Mouse (Mus musculus): ENCODE measurements around the gene Myrfl. TPM values are rescaled to one million over a fixed set of nuclear protein-coding genes. Genes with fewer than 3 reads are reported as not detected.
A peak's percentile ranks its signal among the peaks of the same experiment; 100 is the strongest.

Myrfl gene
- total RNA-seq (2014; rRNA removed) (not detected in 2 replicates), polyA plus RNA-seq (2012; rRNA removed) (not detected in 2 replicates)

DNA sequence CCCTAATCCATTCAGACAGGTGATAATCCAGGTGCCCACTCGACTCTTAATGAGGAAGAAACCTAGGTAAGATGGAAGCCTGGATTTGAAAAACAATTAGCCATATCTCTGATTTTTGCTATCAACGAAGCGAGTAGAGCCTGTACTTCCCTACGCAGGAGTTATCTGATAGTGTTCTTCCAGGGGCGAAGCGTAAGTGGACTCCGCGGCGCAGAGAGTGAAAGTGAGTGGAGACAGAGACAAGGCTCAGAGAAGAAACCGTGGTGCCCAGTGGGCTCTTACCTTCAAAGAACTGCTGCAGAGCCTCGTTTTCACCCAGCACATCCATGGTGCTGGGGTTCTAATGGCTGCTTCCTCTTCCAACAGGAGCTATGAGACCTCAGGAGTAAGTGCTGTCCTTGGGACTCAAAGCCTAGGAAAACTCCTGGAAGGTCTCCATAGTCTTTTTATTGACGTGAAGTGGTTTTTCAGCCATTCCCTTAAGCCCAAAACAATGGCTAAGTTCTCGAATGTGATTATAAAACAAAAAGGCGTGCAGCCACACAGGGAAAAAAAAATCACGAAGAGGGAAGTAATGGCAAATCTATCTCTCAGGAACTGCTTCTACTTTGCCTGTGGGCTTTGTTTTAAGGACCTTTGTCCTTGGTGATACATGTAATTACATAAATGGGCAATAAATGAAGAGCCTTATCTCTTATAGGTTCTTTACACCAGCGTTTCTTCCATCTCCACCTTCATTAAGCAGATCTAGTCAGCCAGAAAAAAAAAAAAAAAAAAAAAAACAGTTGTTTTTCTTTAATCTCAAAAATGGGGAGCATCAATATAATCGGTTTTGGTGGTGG is at the start of gene Myrfl:
Myrfl (minus strand) TSS at position 584 of the 842 bp plus-strand sequence.
- H3K9ac ChIP-seq (ENCODE audit: low read depth, low read length): no peak within 1 kb of the TSS
- no peak within 1 kb of the TSS for H3K4me3 ChIP-seq (ENCODE audit: insufficient read depth, low read depth, low read length)
- H3K27ac ChIP-seq (replicated peaks; ENCODE audit: insufficient read depth, low read depth, low read length): no peak within 1 kb of the TSS
- 79% methylated on average over 17 of the region's 17 CpGs for WGBS
- TF ChIP-seq POLR2A (IDR thresholded peaks at IDR 0.05; ENCODE audit: extremely low read depth, insufficient read depth, low read length): no peak
- TF ChIP-seq CTCF (IDR thresholded peaks at IDR 0.05; ENCODE audit: low read depth, low read length): no peak
- H3K79me2 ChIP-seq (ENCODE audit: control insufficient read depth, insufficient read depth, low read length): no peaks in the 10 kb centered on the region
- H3K27me3 ChIP-seq (ENCODE audit: control insufficient read depth, insufficient read depth, low read length): no peaks in the 10 kb centered on the region
- no peak for DNase-seq (ENCODE audit: extremely low read depth, low read depth, low spot score)
- no peaks in the 10 kb centered on the region for H3K36me3 ChIP-seq (ENCODE audit: control insufficient read depth, insufficient read depth, low read length)
- H3K4me1 ChIP-seq (ENCODE audit: control insufficient read depth, insufficient read depth, low read length): no peaks in the 10 kb centered on the region

DNA sequence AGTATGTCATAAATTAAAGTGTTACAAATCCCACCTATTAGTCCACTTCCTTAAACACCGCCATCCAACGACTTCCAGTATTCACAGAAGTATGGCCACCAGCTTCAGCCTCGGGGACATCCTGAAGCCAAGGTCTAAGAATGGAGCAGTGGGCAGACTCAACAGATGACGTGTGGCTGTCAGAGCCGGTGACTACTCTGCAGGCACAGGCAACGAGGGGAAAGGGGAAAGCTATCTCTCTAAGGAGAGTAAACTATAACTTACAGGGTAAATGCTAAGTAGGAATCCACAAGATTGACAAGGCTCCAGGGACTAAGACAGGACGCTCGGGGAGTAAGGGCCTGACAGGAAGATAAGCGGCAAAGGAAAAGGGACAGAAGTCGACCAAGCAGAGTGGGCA is 48.2 kb upstream of the Myrfl start:
- Histone ChIP-seq H3K27me3 (ENCODE audit: control insufficient read depth, insufficient read depth, low read length) (no peaks in the 10 kb centered on the region), H3K4me1 (ENCODE audit: control insufficient read depth, insufficient read depth, low read length) (peaks cover 11% of the 10 kb centered on the region), H3K4me3 (ENCODE audit: insufficient read depth, low read depth, low read length) (no peak overlapping the region), H3K36me3 (ENCODE audit: control insufficient read depth, insufficient read depth, low read length) (peaks cover 2% of the 10 kb centered on the region; the same call in 1 of the 2 replicates), H3K27ac (replicated peaks; ENCODE audit: insufficient read depth, low read depth, low read length) (no peak overlapping the region), H3K79me2 (ENCODE audit: control insufficient read depth, insufficient read depth, low read length) (peaks cover 35% of the 10 kb centered on the region), H3K9ac (ENCODE audit: low read depth, low read length) (no peak overlapping the region)
- WGBS: 59% methylated on average over 10 of the region's 10 CpGs
- no peak for DNase-seq (ENCODE audit: extremely low read depth, low read depth, low spot score)
- no peak for TF ChIP-seq CTCF (IDR thresholded peaks at IDR 0.05; ENCODE audit: low read depth, low read length)

DNA sequence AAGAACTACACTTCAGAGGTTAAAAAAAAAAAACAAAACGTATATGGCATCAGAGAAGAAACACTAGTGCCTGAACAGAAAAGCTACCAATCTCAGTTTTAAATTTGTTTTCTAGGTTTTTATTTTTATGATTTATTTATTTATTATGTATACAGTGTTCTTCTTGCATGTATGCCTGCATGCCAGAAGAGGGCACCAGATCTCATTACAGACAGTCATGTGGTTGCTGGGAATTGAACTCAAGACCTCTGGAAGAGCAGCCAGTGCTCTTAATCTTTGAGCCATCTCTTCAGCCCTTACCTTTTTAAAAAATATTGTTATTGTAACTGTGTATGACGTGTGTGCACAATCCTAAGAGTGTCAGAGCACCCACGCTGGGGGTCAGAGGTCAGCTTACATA is 47.4 kb upstream of the Myrfl start:
- Histone ChIP-seq H3K4me1 (ENCODE audit: control insufficient read depth, insufficient read depth, low read length) (peaks cover 11% of the 10 kb centered on the region), H3K9ac (ENCODE audit: low read depth, low read length) (no peak overlapping the region), H3K36me3 (ENCODE audit: control insufficient read depth, insufficient read depth, low read length) (peaks cover 4% of the 10 kb centered on the region), H3K4me3 (ENCODE audit: insufficient read depth, low read depth, low read length) (no peak overlapping the region), H3K27ac (replicated peaks; ENCODE audit: insufficient read depth, low read depth, low read length) (no peak overlapping the region), H3K27me3 (ENCODE audit: control insufficient read depth, insufficient read depth, low read length) (no peaks in the 10 kb centered on the region), H3K79me2 (ENCODE audit: control insufficient read depth, insufficient read depth, low read length) (peaks cover 35% of the 10 kb centered on the region)
- WGBS: 51% methylated on average over 3 of the region's 3 CpGs
- peak; percentile 35 for DNase-seq (ENCODE audit: extremely low read depth, low read depth, low spot score)
- no peak for TF ChIP-seq POLR2A (IDR thresholded peaks at IDR 0.05; ENCODE audit: extremely low read depth, insufficient read depth, low read length)
- TF ChIP-seq CTCF (IDR thresholded peaks at IDR 0.05; ENCODE audit: low read depth, low read length): no peak

DNA sequence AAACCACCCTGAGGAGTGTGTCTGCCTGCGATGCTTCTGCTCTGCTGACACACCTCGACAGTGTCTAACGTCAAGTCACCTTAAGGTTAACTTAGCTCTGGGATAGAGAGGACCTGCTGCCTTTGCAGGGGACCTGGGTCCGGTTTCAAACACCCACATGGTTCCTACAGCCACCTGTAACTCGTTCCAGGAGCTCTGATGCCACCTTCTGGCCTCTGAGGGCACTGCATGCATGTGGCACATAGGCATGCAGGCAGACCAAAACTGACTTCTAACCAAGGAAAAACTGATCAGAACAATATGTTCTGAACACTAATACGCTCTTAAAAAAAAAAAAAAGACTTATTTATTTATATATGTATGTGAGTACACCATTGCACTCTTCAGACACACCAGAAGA is 46.3 kb upstream of the Myrfl start:
- Histone ChIP-seq H3K9ac (ENCODE audit: low read depth, low read length) (no peak overlapping the region), H3K4me3 (ENCODE audit: insufficient read depth, low read depth, low read length) (no peak overlapping the region), H3K79me2 (ENCODE audit: control insufficient read depth, insufficient read depth, low read length) (peaks cover 31% of the 10 kb centered on the region), H3K27ac (replicated peaks; ENCODE audit: insufficient read depth, low read depth, low read length) (no peak overlapping the region), H3K36me3 (ENCODE audit: control insufficient read depth, insufficient read depth, low read length) (peaks cover 11% of the 10 kb centered on the region), H3K4me1 (ENCODE audit: control insufficient read depth, insufficient read depth, low read length) (peaks cover 7% of the 10 kb centered on the region; the same call in 1 of the 2 replicates), H3K27me3 (ENCODE audit: control insufficient read depth, insufficient read depth, low read length) (no peaks in the 10 kb centered on the region)
- TF ChIP-seq CTCF (IDR thresholded peaks at IDR 0.05; ENCODE audit: low read depth, low read length) (peak; percentile 66), POLR2A (IDR thresholded peaks at IDR 0.05; ENCODE audit: extremely low read depth, insufficient read depth, low read length) (no peak)
- DNase-seq (ENCODE audit: extremely low read depth, low read depth, low spot score): no peak
- WGBS: 97% methylated on average over 6 of the region's 6 CpGs

DNA sequence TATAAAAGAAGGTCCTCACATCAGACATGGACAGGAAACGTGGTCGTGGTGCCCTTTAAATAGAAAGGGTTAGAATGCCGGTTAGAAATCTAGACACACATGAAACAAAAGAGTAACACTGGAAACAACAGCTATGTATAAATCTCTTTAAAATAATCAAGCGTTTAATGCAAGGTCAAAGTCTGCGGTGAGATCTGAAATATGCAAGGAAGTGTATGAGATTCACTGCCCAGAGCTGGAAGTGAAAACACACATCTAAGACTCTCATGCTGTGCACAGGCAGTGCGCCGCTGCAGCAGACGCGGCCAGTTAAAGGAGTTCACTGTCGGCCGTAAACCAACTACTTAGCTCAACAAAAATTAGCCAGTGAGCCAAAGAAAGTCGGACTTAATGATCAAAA is 38.3 kb upstream of the Myrfl start:
- Histone ChIP-seq H3K4me1 (ENCODE audit: control insufficient read depth, insufficient read depth, low read length) (no peaks in the 10 kb centered on the region), H3K27me3 (ENCODE audit: control insufficient read depth, insufficient read depth, low read length) (no peaks in the 10 kb centered on the region), H3K4me3 (ENCODE audit: insufficient read depth, low read depth, low read length) (no peak overlapping the region), H3K9ac (ENCODE audit: low read depth, low read length) (no peak overlapping the region), H3K27ac (replicated peaks; ENCODE audit: insufficient read depth, low read depth, low read length) (no peak overlapping the region), H3K36me3 (ENCODE audit: control insufficient read depth, insufficient read depth, low read length) (peaks cover 46% of the 10 kb centered on the region), H3K79me2 (ENCODE audit: control insufficient read depth, insufficient read depth, low read length) (no peaks in the 10 kb centered on the region)
- 91% methylated on average over 12 of the region's 12 CpGs for WGBS
- no peak for DNase-seq (ENCODE audit: extremely low read depth, low read depth, low spot score)
- no peak for TF ChIP-seq POLR2A (IDR thresholded peaks at IDR 0.05; ENCODE audit: extremely low read depth, insufficient read depth, low read length)

DNA sequence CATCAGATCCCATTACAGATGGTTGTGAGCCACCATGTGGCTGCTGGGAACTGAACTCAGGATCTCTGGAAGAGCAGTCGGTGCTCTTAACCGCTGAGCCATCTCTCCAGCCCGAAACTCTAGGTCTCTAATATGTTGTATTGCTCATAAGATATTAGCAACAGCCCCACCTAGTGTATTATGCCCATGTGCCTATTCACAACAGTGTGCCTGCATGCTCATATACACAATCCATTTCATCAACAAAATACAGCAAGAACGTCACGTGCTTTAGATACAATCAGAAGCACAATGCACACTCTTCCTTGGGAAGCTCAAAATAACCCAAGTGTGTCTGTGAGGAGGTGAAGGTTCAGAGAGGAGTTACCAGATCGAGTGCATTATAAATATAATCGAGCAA is 37.1 kb upstream of the Myrfl start:
- Histone ChIP-seq H3K4me1 (ENCODE audit: control insufficient read depth, insufficient read depth, low read length) (no peaks in the 10 kb centered on the region), H3K36me3 (ENCODE audit: control insufficient read depth, insufficient read depth, low read length) (peaks cover 45% of the 10 kb centered on the region), H3K27me3 (ENCODE audit: control insufficient read depth, insufficient read depth, low read length) (no peaks in the 10 kb centered on the region), H3K79me2 (ENCODE audit: control insufficient read depth, insufficient read depth, low read length) (no peaks in the 10 kb centered on the region), H3K4me3 (ENCODE audit: insufficient read depth, low read depth, low read length) (no peak overlapping the region), H3K27ac (replicated peaks; ENCODE audit: insufficient read depth, low read depth, low read length) (no peak overlapping the region), H3K9ac (ENCODE audit: low read depth, low read length) (no peak overlapping the region)
- DNase-seq (ENCODE audit: extremely low read depth, low read depth, low spot score): no peak
- WGBS: 91% methylated on average over 7 of the region's 7 CpGs
- TF ChIP-seq POLR2A (IDR thresholded peaks at IDR 0.05; ENCODE audit: extremely low read depth, insufficient read depth, low read length) (no peak), CTCF (IDR thresholded peaks at IDR 0.05; ENCODE audit: low read depth, low read length) (no peak)

Measured in liver, adult 2 months (tissue).